Mouse (Mus musculus) liver, adult 2 months (tissue): ENCODE measurements around the gene Tmem30b. TPM values are rescaled to one million over a fixed set of nuclear protein-coding genes. Genes with fewer than 3 reads are reported as not detected.
"Not testable (repeated sequence)": the region's sequence is repeated elsewhere in the genome, so short reads cannot be mapped to it uniquely, and the experiment has no call there.

ENCODE experiments used
- DNase-seq: peaks from one replicate; pipeline ENCODE4 v3.0.0-alpha.2; 2011; ENCODE audit warnings: low read depth, low spot score; ENCODE audit errors: extremely low read depth
- H3K27ac ChIP-seq: fragments of 200-500 bp; replicated peaks from 2 replicates; pipeline ENCODE4 v1.5.1; 2012; ENCODE audit warnings: low read depth, mild to moderate bottlenecking, control low read depth, inconsistent platforms, low read length; ENCODE audit not compliant: insufficient read depth
- H3K27me3 ChIP-seq: fragments of 200-500 bp; 2 replicates; pipeline ENCODE4 v1.6.1; 2012; ENCODE audit warnings: mild to moderate bottlenecking, moderate library complexity, low read length, inconsistent platforms; ENCODE audit not compliant: control insufficient read depth, insufficient read depth
- H3K36me3 ChIP-seq: fragments of 200-500 bp; 2 replicates; pipeline ENCODE4 v1.6.1; 2012; ENCODE audit warnings: low read length, inconsistent platforms; ENCODE audit not compliant: control insufficient read depth, insufficient read depth
- H3K4me1 ChIP-seq: fragments of 200-500 bp; 2 replicates; pipeline ENCODE4 v1.6.1; 2011; ENCODE audit warnings: low read length; ENCODE audit not compliant: control insufficient read depth, insufficient read depth
- H3K4me3 ChIP-seq: fragments of 200-500 bp; 2 replicates; pipeline ENCODE4 v1.5.1; 2011; ENCODE audit warnings: low read depth, mild to moderate bottlenecking, control low read depth, low read length, moderate library complexity; ENCODE audit not compliant: insufficient read depth
- H3K79me2 ChIP-seq: fragments of 200-500 bp; 2 replicates; pipeline ENCODE4 v1.6.1; 2012; ENCODE audit warnings: inconsistent platforms, mild to moderate bottlenecking, low read length, moderate library complexity; ENCODE audit not compliant: control insufficient read depth, insufficient read depth
- H3K9ac ChIP-seq: fragments of 200-500 bp; 2 replicates; pipeline ENCODE4 v1.6.1; 2012; ENCODE audit warnings: low read depth, mild to moderate bottlenecking, control low read depth, inconsistent platforms, low read length
- CTCF ChIP-seq: fragments of 200-500 bp; IDR thresholded peaks from 2 replicates; pipeline ENCODE4 v1.5.1; 2011; ENCODE audit warnings: low read depth, low read length, control low read depth
- POLR2A ChIP-seq: fragments of 200-500 bp; IDR thresholded peaks from 2 replicates; pipeline ENCODE4 v1.6.1; 2011; ENCODE audit warnings: low read length, control low read depth; ENCODE audit not compliant: insufficient read depth; ENCODE audit errors: extremely low read depth
- WGBS: fragments of 180-500 bp; shearing (Covaris S2); methylation state at CpG from one replicate; pipeline ENCODE4 v1.1.7; 2018; 5-methylcytosine and 5-hydroxymethylcytosine counted together
- polyA plus RNA-seq: library from polyadenylated mRNA; depleted of rRNA; stranded (reverse); fragments of >200 nt; gene quantifications from 2 replicates; pipeline ENCODE4 v1.2.3, GENCODE M21; 2012
- total RNA-seq: library from RNA; depleted of rRNA; stranded (reverse); fragments of >200 nt; gene quantifications from 2 replicates; pipeline ENCODE4 v1.2.3, GENCODE M21; 2014

Tmem30b gene
- total and polyA plus RNA-seq, 2 experiments = 18.9 to 23.3 TPM

- no peak for DNase-seq
- H3K9ac ChIP-seq = no peak overlapping the region
- no peak overlapping the region for H3K4me3 ChIP-seq
- no peak overlapping the region for H3K27ac ChIP-seq
- WGBS = 81% methylated on average over 11 of the region's 11 CpGs
- H3K79me2 ChIP-seq = no peaks in the 10 kb centered on the region
- 0 out of 2 replicates have a peak, but pooled peaks cover 2% of the 10 kb centered on the region for H3K27me3 ChIP-seq
- no peaks in the 10 kb centered on the region for H3K4me1 ChIP-seq
- no peak for TF ChIP-seq POLR2A
- no peak for TF ChIP-seq CTCF
- H3K36me3 ChIP-seq = no peaks in the 10 kb centered on the region
Observed at GRCm38 (mm10) chr12:73529590-73529989, 16.6 kb downstream of the Tmem30b start.

- H3K27ac ChIP-seq = no peak overlapping the region
- no peaks in the 10 kb centered on the region for H3K36me3 ChIP-seq
- H3K4me3 ChIP-seq = no peak overlapping the region
- H3K27me3 ChIP-seq = 0 out of 2 replicates have a peak, but pooled peaks cover 2% of the 10 kb centered on the region
- no peak for DNase-seq
- H3K9ac ChIP-seq = no peak overlapping the region
- 74% methylated on average over 9 of the region's 9 CpGs for WGBS
- no peaks in the 10 kb centered on the region for H3K79me2 ChIP-seq
- no peak for TF ChIP-seq CTCF
- TF ChIP-seq POLR2A = no peak
- no peaks in the 10 kb centered on the region for H3K4me1 ChIP-seq
Observed at GRCm38 (mm10) chr12:73529131-73529530, 17.1 kb downstream of the Tmem30b start.

GRCm38 (mm10) chr12:73528142-73528541 is 18.1 kb downstream of the Tmem30b start:
- H3K27me3 ChIP-seq, H3K9ac ChIP-seq, H3K79me2 ChIP-seq, H3K27ac ChIP-seq, H3K4me1 ChIP-seq, DNase-seq, H3K4me3 ChIP-seq, H3K36me3 ChIP-seq: not testable (repeated sequence)
- WGBS = 93% methylated on average over 1 of the region's 1 CpGs

GRCm38 (mm10) chr12:73525254-73525885 is 20.8 kb downstream of the Tmem30b start:
- H3K9ac ChIP-seq = no peak overlapping the region
- WGBS = 81% methylated on average over 8 of the region's 8 CpGs
- TF ChIP-seq POLR2A (no peak), CTCF (no peak)
- H3K36me3 ChIP-seq = no peaks in the 10 kb centered on the region
- no peak overlapping the region for H3K4me3 ChIP-seq
- no peaks in the 10 kb centered on the region for H3K79me2 ChIP-seq
- DNase-seq = no peak
- no peak overlapping the region for H3K27ac ChIP-seq
- no peaks in the 10 kb centered on the region for H3K4me1 ChIP-seq
- H3K27me3 ChIP-seq = 0 out of 2 replicates have a peak, but pooled peaks cover 2% of the 10 kb centered on the region

GRCm38 (mm10) chr12:73523066-73523465 is 23.1 kb downstream of the Tmem30b start:
- H3K36me3 ChIP-seq = no peaks in the 10 kb centered on the region
- no peak overlapping the region for H3K9ac ChIP-seq
- no peak overlapping the region for H3K27ac ChIP-seq
- H3K4me3 ChIP-seq = no peak overlapping the region
- no peaks in the 10 kb centered on the region for H3K79me2 ChIP-seq
- no peaks in the 10 kb centered on the region for H3K4me1 ChIP-seq
- TF ChIP-seq POLR2A = no peak
- TF ChIP-seq CTCF = no peak
- WGBS = 91% methylated on average over 12 of the region's 12 CpGs
- H3K27me3 ChIP-seq = 0 out of 2 replicates have a peak, but pooled peaks cover 2% of the 10 kb centered on the region
- no peak for DNase-seq

- no peaks in the 10 kb centered on the region for H3K4me1 ChIP-seq
- 0 out of 2 replicates have a peak, but pooled peaks cover 2% of the 10 kb centered on the region for H3K27me3 ChIP-seq
- TF ChIP-seq POLR2A = no peak
- no peak for TF ChIP-seq CTCF
- no peak overlapping the region for H3K4me3 ChIP-seq
- no peak for DNase-seq
- no peaks in the 10 kb centered on the region for H3K79me2 ChIP-seq
- no peaks in the 10 kb centered on the region for H3K36me3 ChIP-seq
- 86% methylated on average over 3 of the region's 3 CpGs for WGBS
- no peak overlapping the region for H3K27ac ChIP-seq
- no peak overlapping the region for H3K9ac ChIP-seq
Observed at GRCm38 (mm10) chr12:73521944-73522343, 24.2 kb downstream of the Tmem30b start.
